Mouse (Mus musculus): ENCODE data around the gene Vmn1r219. TPM values are rescaled to one million over a fixed set of nuclear protein-coding genes. Genes with fewer than 3 reads are reported as not detected.
"Not testable (repeated sequence)": the region's sequence is repeated elsewhere in the genome, so short reads cannot be mapped to it uniquely, and the experiment has no call there.

Vmn1r219 gene
- total RNA-seq (2021), result not detected
- long read RNA-seq, result 0 reads

DNA sequence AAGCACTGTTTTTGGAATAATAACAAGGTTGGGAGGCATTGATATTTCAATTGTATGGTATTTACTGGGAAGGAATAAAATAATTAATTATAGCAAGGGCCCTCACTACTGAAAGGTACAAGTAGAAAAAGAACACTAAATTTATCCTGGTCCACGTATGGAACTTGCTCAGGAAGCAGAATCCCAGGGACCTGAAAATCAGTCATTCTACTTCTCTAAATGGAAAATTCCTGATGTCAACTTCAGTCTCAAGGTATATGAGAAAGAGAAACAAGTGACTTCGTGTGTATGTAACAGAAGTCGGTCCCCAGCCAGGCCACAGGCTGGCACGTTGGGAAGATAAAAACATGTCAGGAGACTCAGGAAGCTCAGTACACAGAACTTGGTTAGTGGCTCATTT lies at the start of gene Vmn1r219:
Vmn1r219 (plus strand) TSS at position 301 of the 400 bp plus-strand sequence.
- DNase-seq (ENCODE audit: low spot score in 2 of 2), result no peak

DNA sequence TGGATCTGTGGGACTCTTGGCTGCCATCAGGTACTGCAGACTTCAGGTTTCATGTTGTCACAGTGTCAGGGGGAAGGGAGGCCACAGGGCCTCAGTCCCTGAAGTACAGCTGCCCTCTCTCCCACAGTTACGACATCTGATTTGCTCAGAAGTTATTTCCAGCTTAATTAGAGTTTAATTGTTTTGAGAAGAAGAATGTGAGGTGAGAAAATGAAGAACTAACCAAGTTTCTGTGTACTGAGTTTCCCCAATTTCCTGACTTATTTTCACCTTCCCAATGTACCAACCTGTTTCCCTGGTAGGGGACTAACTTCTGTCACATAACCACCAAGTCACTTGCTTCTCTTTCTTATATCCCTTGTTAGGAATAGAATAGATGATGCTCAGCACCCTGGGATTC lies 41.0 kb upstream of the Vmn1r219 start, which contains the start of gene Vmn1r217:
Vmn1r217 (minus strand) TSS at position 101 of the 400 bp plus-strand sequence.
- DNase-seq (ENCODE audit: low spot score in 2 of 2), result not testable (repeated sequence)

- DNase-seq (ENCODE audit: low spot score in 2 of 2), result no peak
These were observed 38.5 kb upstream of the Vmn1r219 start for GRCm38 (mm10) chr13:23120611-23121010.

- no peak for DNase-seq (ENCODE audit: low spot score in 2 of 2)
These were observed 26.0 kb upstream of the Vmn1r219 start, which contains the start of gene Vmn1r218 for GRCm38 (mm10) chr13:23133099-23133498. Gene Vmn1r218 (plus strand): TSS chr13:23133155.

DNA sequence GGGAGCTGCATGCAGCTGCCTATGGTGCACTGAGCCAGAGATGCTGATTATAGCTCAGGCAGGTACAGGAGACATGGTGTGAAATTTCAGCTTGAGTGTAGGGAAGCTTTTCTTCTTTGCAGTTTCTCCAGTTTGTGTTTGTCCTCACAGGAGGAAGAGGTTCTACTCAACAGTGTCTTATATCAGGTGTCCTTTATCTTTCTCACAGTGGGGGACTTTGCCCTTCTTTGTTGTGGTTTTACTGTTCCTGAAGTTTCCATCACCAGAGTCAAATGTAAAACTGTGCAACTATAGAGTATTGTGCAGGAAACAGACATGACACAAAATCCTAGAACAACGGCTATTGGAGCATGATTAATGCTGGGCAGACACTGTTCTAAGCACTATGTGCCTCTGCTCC lies 25.6 kb upstream of the Vmn1r219 start:
- no peak for DNase-seq (ENCODE audit: low spot score in 2 of 2)

DNA sequence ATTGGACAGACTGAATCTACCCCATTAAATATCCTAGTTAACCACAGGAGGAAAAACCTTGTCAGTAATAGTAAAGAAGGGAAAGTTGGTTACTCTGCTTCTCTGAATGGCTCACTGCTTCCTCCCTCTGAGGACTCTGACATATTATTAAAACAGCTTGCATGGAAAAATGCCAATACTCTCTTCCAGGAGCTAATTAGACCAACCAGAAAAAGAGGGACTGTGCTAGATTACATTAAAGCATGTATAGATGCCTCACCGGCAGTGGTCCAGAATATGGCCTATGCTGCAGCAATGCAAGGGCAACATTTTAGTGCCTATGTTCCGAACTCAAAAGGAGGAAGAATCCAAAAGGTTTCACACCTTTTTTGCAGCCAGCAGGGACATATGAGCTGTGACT lies 20.2 kb upstream of the Vmn1r219 start:
- DNase-seq (ENCODE audit: low spot score in 2 of 2), result peak; percentile 5 to 28

- no peak for DNase-seq (ENCODE audit: low spot score in 2 of 2)
These were observed 1.3 kb upstream of the Vmn1r219 start for GRCm38 (mm10) chr13:23157848-23158247.

GRCm38 (mm10) chr13:23166471-23166870 lies 7.4 kb downstream of the Vmn1r219 start:
- not testable (repeated sequence) for DNase-seq (ENCODE audit: low spot score in 2 of 2)

- DNase-seq (ENCODE audit: low spot score in 2 of 2), result no peak
These were observed 28.8 kb downstream of the Vmn1r219 start, which contains the start of gene Vmn1r220 for GRCm38 (mm10) chr13:23187875-23188274. Gene Vmn1r220 (minus strand): TSS chr13:23187975.

GRCm38 (mm10) chr13:23203885-23204284 lies 44.8 kb downstream of the Vmn1r219 start:
- DNase-seq (ENCODE audit: low spot score in 2 of 2), result not testable (repeated sequence)

DNA sequence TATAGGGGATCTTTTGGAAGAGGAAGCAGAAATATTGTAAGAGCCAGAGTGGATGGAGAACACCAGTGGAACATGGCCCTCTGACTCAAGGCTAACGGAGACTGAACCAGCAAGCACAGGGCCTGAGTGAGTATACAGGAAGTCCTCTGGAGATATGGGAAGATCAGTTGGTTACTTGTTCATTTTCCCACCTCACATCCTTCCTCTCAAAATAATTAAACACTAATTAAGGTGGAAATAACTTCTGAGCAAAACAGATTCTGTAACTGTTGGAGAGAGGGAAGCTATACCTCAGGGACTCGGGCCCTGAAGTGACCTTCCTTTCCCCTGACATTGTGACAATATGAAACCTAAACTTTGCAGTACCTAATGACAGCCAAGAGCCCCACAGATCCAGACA lies 54.7 kb downstream of the Vmn1r219 start, which contains the start of gene Vmn1r221:
Vmn1r221 (plus strand) TSS at position 301 of the 400 bp plus-strand sequence.
- not testable (repeated sequence) for DNase-seq (ENCODE audit: low spot score in 2 of 2)

Other genes starting within 250 kb of the Vmn1r219 start
- not detected for gene Vmn1r213, start 151.7 kb upstream of the Vmn1r219 start, total RNA-seq (2021)
- gene Vmn1r214, start 128.9 kb upstream of the Vmn1r219 start, total RNA-seq (2021), result not detected
- gene Vmn1r215, start 91.3 kb upstream of the Vmn1r219 start, total RNA-seq (2021), result not detected
- gene Vmn1r217, start 41.1 kb upstream of the Vmn1r219 start, total RNA-seq (2021), result not detected
- not detected for gene Vmn1r218, start 26.2 kb upstream of the Vmn1r219 start, total RNA-seq (2021)
- gene Vmn1r220, start 28.7 kb downstream of the Vmn1r219 start, total RNA-seq (2021), result not detected
- gene Vmn1r221, start 54.8 kb downstream of the Vmn1r219 start, total RNA-seq (2021), result not detected
- gene Vmn1r222, start 76.6 kb downstream of the Vmn1r219 start, total RNA-seq (2021), result not detected
- not detected for gene Vmn1r223, start 87.8 kb downstream of the Vmn1r219 start, total RNA-seq (2021)
- gene Zfp322a, start 209.9 kb downstream of the Vmn1r219 start, total RNA-seq (2021), result 10 to 100 TPM; 30.8 to 31.6 TPM